Mouse (Mus musculus) lung, postnatal 0 days (tissue): ENCODE measurements at regions not wholly inside any gene's neighbourhood (a gene's known extent, or its start where the extent isn't known, plus 50 kb on each side); places are given as distances from the start of the nearest gene placed in this dataset.

Experiments
- CTCF ChIP-seq: IDR thresholded peaks from 2 replicates; pipeline ENCODE4 v1.5.1; 2016; ENCODE audit warnings: antibody characterized with exemption, mild to moderate bottlenecking
- EP300 ChIP-seq: IDR thresholded peaks from 2 replicates; pipeline ENCODE4 v1.6.1; 2016; ENCODE audit warnings: antibody characterized with exemption, mild to moderate bottlenecking, control low read depth

DNA sequence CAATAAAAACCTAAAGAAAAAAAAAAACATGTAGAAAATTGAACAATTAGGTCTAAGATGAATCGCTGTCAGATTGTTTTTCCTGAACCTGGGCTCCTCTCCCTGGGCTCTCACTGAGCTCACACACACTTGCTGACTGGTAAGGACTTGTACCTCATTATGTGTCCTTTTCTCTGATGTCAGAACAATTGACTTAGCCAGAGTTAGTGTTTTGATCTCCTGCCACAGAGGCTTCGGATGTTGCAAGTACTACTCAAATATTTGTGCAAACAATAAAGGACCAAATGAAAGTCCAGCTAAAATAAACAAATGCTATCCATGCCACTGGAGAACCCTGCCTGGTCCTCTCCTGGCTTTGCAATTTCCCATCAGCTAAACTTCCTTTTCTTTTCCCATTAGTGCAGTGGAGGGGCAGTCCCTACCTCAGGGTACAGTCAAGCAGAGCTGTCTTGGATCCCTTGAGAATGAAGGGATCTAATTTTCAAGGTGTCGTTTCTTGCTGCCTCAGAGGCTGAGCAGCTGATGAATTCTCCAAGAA is 399.6 kb downstream of the Nbas start:
- no peak for TF ChIP-seq CTCF
- TF ChIP-seq EP300: no peak
